Comparison of ENCODE assay signal across 7 mouse cellular contexts in the genomic region with DNA sequence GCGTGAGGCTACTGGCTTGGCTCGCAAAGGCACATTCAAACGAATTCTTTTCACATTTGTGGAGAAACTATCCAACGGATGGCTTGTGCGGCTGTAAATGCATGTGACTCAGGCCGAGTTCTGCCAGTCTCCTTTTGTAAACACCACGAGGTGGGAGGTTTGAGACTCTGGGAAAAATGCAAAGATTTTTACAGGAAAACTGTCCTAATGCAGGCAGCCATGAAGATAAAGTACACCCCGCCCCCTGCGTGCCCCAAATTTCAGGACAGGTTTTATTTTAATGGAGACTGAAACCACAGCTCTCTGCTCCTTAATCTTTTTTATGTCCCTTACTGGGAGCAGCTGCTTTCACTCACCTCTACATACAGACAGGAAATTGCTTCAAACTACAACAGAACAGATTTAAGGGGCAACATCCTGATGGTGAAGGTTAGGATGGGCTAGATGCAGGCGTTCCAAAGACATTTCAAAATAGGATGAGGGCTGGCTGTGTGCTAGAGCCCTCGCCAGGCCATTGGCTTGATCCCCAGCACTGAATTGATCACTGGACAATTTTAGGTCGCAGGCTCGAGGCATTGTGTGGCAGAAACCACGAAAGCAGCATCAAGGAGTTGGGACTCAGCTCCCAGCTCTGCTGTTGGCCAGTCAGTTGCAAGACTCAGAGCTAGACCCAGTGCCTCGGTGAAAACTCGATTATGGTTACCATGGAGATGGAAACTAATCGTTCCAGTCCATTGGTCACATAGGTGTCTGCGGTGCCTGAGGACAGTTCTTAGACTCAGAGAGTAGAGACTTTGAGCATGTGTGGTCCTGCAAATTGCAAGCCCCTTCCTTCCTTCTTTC.
DNase-seq lines count a peak whose midpoint lies in the region; ATAC-seq and TF ChIP-seq lines count a peak whose summit lies in the region.

No protein-coding gene starts in this region.

- no peak overlapping the region for H3K4me3 ChIP-seq in lung, postnatal 0 days (ENCODE audit: low read depth, low read length)
- H3K4me3 ChIP-seq in kidney, embryonic 15.5 days (replicated peaks), result no peak overlapping the region
- H3K4me3 ChIP-seq in midbrain, postnatal 0 days (ENCODE audit: low read depth, low read length), result no peak overlapping the region

- TF ChIP-seq EP300 in lung, postnatal 0 days (IDR thresholded peaks at IDR 0.05), result no peak

- DNase-seq in lung, postnatal 0 days (ENCODE audit: low spot score), result peak; percentile 40
- DNase-seq in lung, adult 18-20 months, result no peak
- peak; percentile 94 for DNase-seq in fibroblast of lung, adult 2 months (ENCODE audit: low read depth)
- peak; percentile 47 for DNase-seq in midbrain, postnatal 0 days (ENCODE audit: low spot score)
- no peak for DNase-seq in ovary, adult 18-20 months (ENCODE audit: low spot score)
- DNase-seq in testis, postnatal 10 days (ENCODE audit: low spot score), result no peak

- no peaks in the 10 kb centered on the region for H3K27me3 ChIP-seq in lung, postnatal 0 days (replicated peaks; ENCODE audit: insufficient read depth, low read length)
- no peaks in the 10 kb centered on the region for H3K27me3 ChIP-seq in kidney, embryonic 15.5 days
- no peaks in the 10 kb centered on the region for H3K27me3 ChIP-seq in midbrain, postnatal 0 days (ENCODE audit: insufficient read depth, low read length)

- H3K27ac ChIP-seq in lung, postnatal 0 days (ENCODE audit: low read length), result no peak overlapping the region
- H3K27ac ChIP-seq in kidney, embryonic 15.5 days, result peak overlapping the region; percentile 86
- no peak overlapping the region for H3K27ac ChIP-seq in midbrain, postnatal 0 days (ENCODE audit: low read depth, low read length)

- 39% methylated on average over 18 of the region's 18 CpGs for WGBS in lung, postnatal 0 days
- 19% methylated on average over 18 of the region's 18 CpGs for WGBS in kidney, embryonic 15.5 days
- WGBS in midbrain, postnatal 0 days, result 42% methylated on average over 18 of the region's 18 CpGs

- no peak overlapping the region for H3K4me2 ChIP-seq in lung, postnatal 0 days (replicated peaks; ENCODE audit: low read depth, low read length)
- H3K4me2 ChIP-seq in kidney, embryonic 15.5 days, result peak overlapping the region; percentile 20
- no peak overlapping the region for H3K4me2 ChIP-seq in midbrain, postnatal 0 days (ENCODE audit: low read depth, low read length, poor library complexity, severe bottlenecking)

- peak; percentile 56 for ATAC-seq in lung, postnatal 0 days
- ATAC-seq in kidney, embryonic 15.5 days (replicated peaks; ENCODE audit: low FRiP score), result peak; percentile 67
- no peak; the same call in 1 of the 2 replicates for ATAC-seq in midbrain, postnatal 0 days (ENCODE audit: low FRiP score)

- no peak for TF ChIP-seq CTCF in lung, postnatal 0 days (IDR thresholded peaks at IDR 0.05)
- TF ChIP-seq CTCF in midbrain, postnatal 0 days (IDR thresholded peaks at IDR 0.05), result no peak

- no peaks in the 10 kb centered on the region for H3K9me3 ChIP-seq in lung, postnatal 0 days (ENCODE audit: low read length)
- no peaks in the 10 kb centered on the region for H3K9me3 ChIP-seq in kidney, embryonic 15.5 days (replicated peaks)
- no peaks in the 10 kb centered on the region for H3K9me3 ChIP-seq in midbrain, postnatal 0 days (ENCODE audit: low read length)

- no peak overlapping the region for H3K9ac ChIP-seq in lung, postnatal 0 days (replicated peaks; ENCODE audit: low read depth)
- no peak overlapping the region for H3K9ac ChIP-seq in kidney, embryonic 15.5 days
- no peak overlapping the region for H3K9ac ChIP-seq in midbrain, postnatal 0 days (replicated peaks; ENCODE audit: low read length, poor library complexity, severe bottlenecking)

- H3K36me3 ChIP-seq in lung, postnatal 0 days (ENCODE audit: insufficient read depth, low read length), result no peaks in the 10 kb centered on the region
- H3K36me3 ChIP-seq in kidney, embryonic 15.5 days, result no peaks in the 10 kb centered on the region
- no peaks in the 10 kb centered on the region for H3K36me3 ChIP-seq in midbrain, postnatal 0 days (ENCODE audit: insufficient read depth, low read length)

- H3K4me1 ChIP-seq in lung, postnatal 0 days (ENCODE audit: insufficient read depth, low read depth, low read length), result peaks cover 5% of the 10 kb centered on the region; the same call in 1 of the 2 replicates
- peaks cover 56% of the 10 kb centered on the region for H3K4me1 ChIP-seq in kidney, embryonic 15.5 days
- H3K4me1 ChIP-seq in midbrain, postnatal 0 days (ENCODE audit: insufficient read depth, low read length), result peaks cover 9% of the 10 kb centered on the region

Comparison
In these comparisons a context has a peak if more than half of its experiments do, and no peak if none do; other contexts are left out.
1. DNase-seq: peak in lung, postnatal 0 days (single experiment), fibroblast of lung, adult 2 months (single experiment) and midbrain, postnatal 0 days (single experiment); none in lung, adult 18-20 months (0 of 2), ovary, adult 18-20 months (single experiment) and testis, postnatal 10 days (single experiment).